Mouse (Mus musculus) ES-E14 (cell line): ENCODE results near the gene Zfp386. TPM values are rescaled to one million over a fixed set of nuclear protein-coding genes. Genes with fewer than 3 reads are reported as not detected.
"Not testable (repeated sequence)": the region's sequence is repeated elsewhere in the genome, so short reads cannot be mapped to it uniquely, and the experiment has no call there.

Experiments
- DNase-seq: peaks from one replicate; pipeline ENCODE4 v3.0.0-alpha.2; 2013; ENCODE audit warnings: low read depth, low spot score
- H3K27ac ChIP-seq: 2 replicates; pipeline ENCODE4 v1.5.1; 2012; ENCODE audit warnings: low read depth, mild to moderate bottlenecking, low read length, moderate library complexity, mixed read lengths; ENCODE audit not compliant: poor library complexity, insufficient read depth, severe bottlenecking
- H3K36me3 ChIP-seq: 2 replicates; pipeline ENCODE4 v1.6.1; 2012; ENCODE audit warnings: mild to moderate bottlenecking, low read length, moderate library complexity, mixed read lengths; ENCODE audit not compliant: control insufficient read depth, poor library complexity, insufficient read depth, severe bottlenecking
- H3K4me1 ChIP-seq, 2 experiments: fragments of 150-350 bp in 1 of 2; sonication (generic) in 1 of 2; 2 replicates each; pipeline ENCODE4 v1.6.1; 2012; ENCODE audit warnings: low read length in 2 of 2, mild to moderate bottlenecking in 1 of 2, mixed read lengths in 1 of 2; ENCODE audit not compliant: control insufficient read depth in 2 of 2, insufficient read depth in 2 of 2, poor library complexity in 1 of 2
- H3K4me3 ChIP-seq, 2 experiments: fragments of 150-350 bp in 1 of 2; sonication (generic) in 1 of 2; 2 replicates each; pipeline ENCODE4 v1.5.1; 2012; ENCODE audit warnings: low read length in 2 of 2, low read depth in 1 of 2, mild to moderate bottlenecking in 1 of 2, mixed read lengths in 1 of 2; ENCODE audit not compliant: insufficient read depth in 1 of 2, poor library complexity in 1 of 2, severe bottlenecking in 1 of 2
- H3K9ac ChIP-seq: 2 replicates; pipeline ENCODE4 v1.6.1; 2012; ENCODE audit warnings: low read depth, mild to moderate bottlenecking, low read length, mixed read lengths; ENCODE audit not compliant: poor library complexity, insufficient read depth, severe bottlenecking
- H3K9me3 ChIP-seq: fragments of 150-350 bp; sonication (generic); 2 replicates; pipeline ENCODE4 v1.6.1; 2012; ENCODE audit warnings: low read depth, mild to moderate bottlenecking, low read length; ENCODE audit not compliant: control insufficient read depth, insufficient read depth
- CHD2 ChIP-seq: IDR thresholded peaks from 2 replicates; pipeline ENCODE4 v1.6.1; 2014; ENCODE audit warnings: mild to moderate bottlenecking, low read depth, low read length, inconsistent platforms
- HCFC1 ChIP-seq: IDR thresholded peaks from 2 replicates; pipeline ENCODE4 v1.6.1; 2012; ENCODE audit warnings: low read length, inconsistent platforms, borderline replicate concordance; ENCODE audit not compliant: insufficient read depth
- MAFK ChIP-seq: IDR thresholded peaks from 2 replicates; pipeline ENCODE4 v1.6.1; 2014; ENCODE audit warnings: mild to moderate bottlenecking, low read depth, low read length, inconsistent platforms; ENCODE audit not compliant: insufficient read depth
- ZC3H11A ChIP-seq: IDR thresholded peaks from 2 replicates; pipeline ENCODE4 v1.6.1; 2012; ENCODE audit warnings: low read depth, mild to moderate bottlenecking, inconsistent platforms, low read length, borderline replicate concordance
- ZNF384 ChIP-seq: IDR thresholded peaks from 2 replicates; pipeline ENCODE4 v1.6.1; 2012; ENCODE audit warnings: low read depth, low read length, inconsistent platforms
- in situ Hi-C, 2 experiments: fragments of 600-800 bp; cut with MboI; formaldehyde crosslinking; loops; one replicate each; pipeline ENCODE4 v1.15.1; 2025; ENCODE audit warnings: low sequenced_read_pairs in 2 of 2, inconsistent platforms in 1 of 2; ENCODE audit not compliant: unreplicated experiment in 2 of 2
- total RNA-seq: library from RNA; depleted of rRNA; stranded (reverse); fragments of 300-350 nt; gene quantifications from 2 replicates; pipeline ENCODE4 v1.2.3, GENCODE M21; 2012; rRNA removed

Zfp386 gene
- 29.0 and 30.5 TPM in 2 replicates for total RNA-seq

DNA sequence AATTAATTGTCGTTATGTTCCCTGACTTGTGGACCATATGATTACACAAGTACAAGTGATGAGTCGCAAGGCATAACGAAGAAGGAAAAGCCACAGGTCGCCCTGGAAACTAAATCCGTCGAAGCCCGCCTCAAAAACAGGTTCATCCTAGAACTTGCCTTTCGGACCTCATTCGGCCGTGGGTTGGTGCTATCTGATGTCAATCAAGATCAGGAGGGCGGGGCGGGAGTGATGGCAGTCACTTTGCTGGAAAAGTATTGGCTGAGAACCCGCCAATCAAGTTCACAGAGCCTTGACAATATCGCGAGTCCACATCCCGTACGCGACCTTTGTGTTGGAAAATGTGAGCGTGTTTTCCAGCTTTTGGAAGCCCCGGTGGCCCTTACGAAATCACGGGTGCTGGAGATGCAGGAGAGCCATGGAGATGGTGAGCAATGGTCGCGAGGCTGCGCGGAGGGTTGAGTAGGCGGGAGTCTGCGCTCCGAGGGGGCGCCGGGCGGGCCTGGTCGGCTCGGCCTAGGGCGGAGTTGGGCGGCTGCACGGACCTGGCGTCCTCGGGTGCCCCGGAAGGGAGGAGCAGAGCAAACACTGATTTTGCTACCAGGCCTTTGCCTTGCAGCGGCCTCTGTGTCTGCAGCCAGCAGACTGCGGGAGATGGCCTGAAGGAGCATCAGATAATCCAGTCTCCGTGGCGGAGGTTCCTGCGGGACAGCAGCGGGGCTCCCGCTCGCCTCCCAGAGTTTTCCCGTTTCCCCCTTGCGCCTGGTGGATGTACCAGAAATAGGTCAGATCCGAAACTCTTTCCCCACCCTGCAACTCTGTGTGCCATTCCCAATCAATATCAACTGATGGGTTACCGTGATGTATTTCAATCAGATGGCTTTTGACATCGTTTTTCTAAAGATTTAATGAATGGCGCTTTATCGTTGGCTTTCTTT is at the start of gene Zfp386:
Zfp386 (plus strand) TSS at position 285 of the 938 bp plus-strand sequence.
- peaks cover 0 to 7% of the 10 kb centered on the region in 2 experiments; a peak in 2 of 4 replicates for H3K4me1 ChIP-seq
- peak within 1 kb of the TSS; percentile 26; the same call in 1 of the 2 replicates for H3K27ac ChIP-seq
- no peaks in the 10 kb centered on the region for H3K36me3 ChIP-seq
- peak; percentile 99 for DNase-seq
- peak within 1 kb of the TSS; percentile 92 for H3K9ac ChIP-seq
- in situ Hi-C loops = no loop called here
- no peaks in the 10 kb centered on the region for H3K9me3 ChIP-seq
- TF ChIP-seq ZNF384 (no peak), CHD2 (peak; percentile 96)
- H3K4me3 ChIP-seq = peak within 1 kb of the TSS; percentile 80 to 83

DNA sequence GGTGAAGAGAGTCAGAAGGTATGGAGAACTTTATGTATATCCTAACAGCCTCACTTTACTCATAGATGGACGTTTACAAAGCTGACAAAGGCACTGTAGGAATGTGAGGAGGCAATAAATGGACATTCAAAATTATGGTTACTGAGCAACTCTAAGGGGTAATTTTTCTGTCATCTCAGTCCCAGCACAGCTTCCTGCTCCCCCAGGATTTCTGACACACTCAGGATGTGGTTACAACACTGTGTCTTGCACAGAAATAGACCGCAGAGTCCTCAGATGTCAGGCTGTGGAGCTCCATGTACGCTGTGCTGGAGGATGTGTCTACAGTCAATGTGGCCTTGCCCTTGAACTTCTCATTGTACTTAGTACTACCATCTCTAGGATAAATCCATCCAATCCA is 47.7 kb upstream of the Zfp386 start:
- not testable (repeated sequence) for DNase-seq, H3K9ac ChIP-seq, H3K9me3 ChIP-seq, H3K4me1 ChIP-seq, H3K4me3 ChIP-seq, H3K36me3 ChIP-seq, H3K27ac ChIP-seq
- in situ Hi-C loops = loop anchor here in 1 of 2 experiments (25.0 kb wide), 2 partner anchors 462 to 937 kb away; no protein-coding TSS in a partner anchor

DNA sequence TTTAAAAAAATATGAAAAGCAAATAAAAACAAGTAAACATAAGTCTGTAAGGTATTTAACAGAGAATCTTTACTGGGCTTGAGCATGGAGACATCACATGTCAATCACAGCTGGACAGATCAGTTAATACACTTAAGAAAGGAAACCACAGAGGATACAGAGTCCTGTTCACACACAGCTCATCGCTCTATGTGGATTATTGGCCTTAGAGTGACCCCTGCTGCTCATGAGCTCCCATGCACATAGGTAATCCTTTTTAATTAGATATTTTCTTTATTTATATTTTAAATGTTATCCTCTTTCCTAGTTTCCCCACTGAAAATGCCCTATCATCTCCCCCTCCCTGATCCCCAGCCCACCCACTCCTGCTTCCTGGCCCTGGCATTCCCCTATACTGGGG is 44.6 kb upstream of the Zfp386 start:
- H3K27ac ChIP-seq, H3K9me3 ChIP-seq, DNase-seq, H3K4me1 ChIP-seq, H3K36me3 ChIP-seq, H3K4me3 ChIP-seq, H3K9ac ChIP-seq: not testable (repeated sequence)
- in situ Hi-C loops = loop anchor here in 1 of 2 experiments (25.0 kb wide), 1 partner anchor 466 kb away; no protein-coding TSS in a partner anchor

DNA sequence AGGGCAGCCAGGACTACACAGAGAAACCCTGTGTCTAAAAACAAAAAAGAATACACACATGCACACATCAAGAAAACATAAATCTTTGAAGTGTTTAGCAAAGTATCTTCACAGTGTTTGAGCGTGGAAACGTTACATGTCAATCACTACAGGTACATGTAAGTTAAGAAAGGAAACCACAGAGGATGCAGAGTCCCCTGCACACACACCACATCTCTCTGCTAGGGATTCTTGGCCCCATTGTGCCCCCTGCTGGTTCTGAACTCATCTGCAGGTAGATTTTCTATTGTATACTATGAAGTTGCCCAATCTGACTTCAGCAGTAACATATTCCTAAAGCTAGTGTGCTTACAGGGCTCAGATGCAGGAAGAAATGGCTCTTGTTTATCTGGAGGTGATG is 36.7 kb upstream of the Zfp386 start:
- Histone ChIP-seq H3K4me3 (no peak overlapping the region), H3K27ac (no peak overlapping the region), H3K36me3 (no peaks in the 10 kb centered on the region), H3K9ac (no peak overlapping the region), H3K9me3 (0 out of 2 replicates have a peak, but pooled peaks cover 5% of the 10 kb centered on the region), H3K4me1 (no peaks in the 10 kb centered on the region)
- TF ChIP-seq MAFK (no peak), ZNF384 (no peak), HCFC1 (no peak), CHD2 (no peak), ZC3H11A (no peak)
- no peak for DNase-seq
- in situ Hi-C loops = loop anchor here (10.0 to 25.0 kb wide), 2 partner anchors 406 to 474 kb away; no protein-coding TSS in a partner anchor

DNA sequence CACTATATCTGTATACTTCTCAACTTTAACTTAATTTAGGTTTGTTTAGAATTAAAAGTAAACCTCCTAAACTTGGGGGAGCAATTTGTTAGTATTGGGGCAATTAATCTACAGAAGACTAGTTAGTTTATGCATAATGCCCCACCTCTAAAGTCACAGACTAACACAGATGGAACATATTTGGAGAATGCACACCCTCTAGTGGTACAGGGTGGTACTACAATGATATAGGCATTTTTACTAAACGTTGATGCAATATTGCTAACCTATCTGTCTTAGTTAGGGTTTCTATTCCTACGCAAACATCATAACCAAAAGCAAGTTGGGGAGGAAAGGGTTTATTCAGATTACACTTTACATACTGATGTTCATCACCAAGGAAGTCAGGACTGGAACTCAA is 19.4 kb upstream of the Zfp386 start:
- DNase-seq = no peak
- Histone ChIP-seq H3K4me3 (no peak overlapping the region), H3K4me1 (no peaks in the 10 kb centered on the region), H3K9me3 (no peaks in the 10 kb centered on the region), H3K27ac (no peak overlapping the region), H3K36me3 (no peaks in the 10 kb centered on the region), H3K9ac (no peak overlapping the region)
- TF ChIP-seq ZC3H11A = no peak
- TF ChIP-seq MAFK = no peak
- no peak for TF ChIP-seq HCFC1
- no peak for TF ChIP-seq ZNF384
- no peak for TF ChIP-seq CHD2
- in situ Hi-C loops = no loop called here
